Mouse (Mus musculus) cortical plate, adult 2 months (tissue): ENCODE results near the gene Batf.

ENCODE experiments used
- CTCF ChIP-seq: fragments of 200-500 bp; IDR thresholded peaks from 2 replicates; pipeline ENCODE4 v1.5.1; 2011; ENCODE audit warnings: mild to moderate bottlenecking, control low read depth, low read length; ENCODE audit not compliant: insufficient read depth; ENCODE audit errors: extremely low read depth
- POLR2A ChIP-seq: fragments of 200-500 bp; IDR thresholded peaks from 2 replicates; pipeline ENCODE4 v1.6.1; 2011; ENCODE audit warnings: mild to moderate bottlenecking, low read length, control low read depth; ENCODE audit not compliant: insufficient read depth; ENCODE audit errors: extremely low read depth

GRCm38 (mm10) chr12:85666112-85666511 lies 20.4 kb upstream of the Batf start:
- TF ChIP-seq CTCF: no peak
- TF ChIP-seq POLR2A: no peak
